Mouse (Mus musculus): ENCODE data around the gene Dcaf6. TPM values are rescaled to one million over a fixed set of nuclear protein-coding genes. Genes with fewer than 3 reads are reported as not detected.
A peak's percentile ranks its signal among the peaks of the same experiment; 100 is the strongest.

Dcaf6 gene
- polyA plus RNA-seq, 1 experiment from 2014 or later = 18.9 TPM

- Histone ChIP-seq H3K4me2 (ENCODE audit: low read depth, low read length) (no peak overlapping the region), H3K27me3 (ENCODE audit: control insufficient read depth, insufficient read depth, low read depth, low read length) (no peaks in the 10 kb centered on the region), H3K4me3 (ENCODE audit: low read length) (no peak overlapping the region), H3K4me1 (replicated peaks; ENCODE audit: control insufficient read depth, insufficient read depth, low read length) (peaks cover 10% of the 10 kb centered on the region; the same call in 1 of the 2 replicates), H3K9ac (ENCODE audit: low read length) (no peak overlapping the region), H3K9me3 (ENCODE audit: control insufficient read depth, low read length) (no peaks in the 10 kb centered on the region), H3K27ac (ENCODE audit: low read length) (no peak overlapping the region), H3K36me3 (ENCODE audit: control insufficient read depth, insufficient read depth, low read length) (no peaks in the 10 kb centered on the region)
- 47% methylated on average over 5 of the region's 5 CpGs for WGBS
- ATAC-seq (ENCODE audit: low read depth) = peak; percentile 84
Measured at GRCm38 (mm10) chr1:165388716-165389115, 71.6 kb downstream of the Dcaf6 start.

GRCm38 (mm10) chr1:165386525-165386923 lies 73.8 kb downstream of the Dcaf6 start:
- ATAC-seq (ENCODE audit: low read depth) = peak; percentile 34
- H3K4me1 ChIP-seq (replicated peaks; ENCODE audit: control insufficient read depth, insufficient read depth, low read length) = peaks cover 10% of the 10 kb centered on the region; the same call in 1 of the 2 replicates

GRCm38 (mm10) chr1:165385810-165386524 lies 74.3 kb downstream of the Dcaf6 start:
- H3K9ac ChIP-seq (ENCODE audit: low read length) = no peak overlapping the region
- no peak overlapping the region for H3K4me3 ChIP-seq (ENCODE audit: low read length)
- H3K27me3 ChIP-seq (ENCODE audit: control insufficient read depth, insufficient read depth, low read depth, low read length) = no peaks in the 10 kb centered on the region
- no peaks in the 10 kb centered on the region for H3K36me3 ChIP-seq (ENCODE audit: control insufficient read depth, insufficient read depth, low read length)
- H3K4me2 ChIP-seq (ENCODE audit: low read depth, low read length) = no peak overlapping the region
- H3K27ac ChIP-seq (ENCODE audit: low read length) = peak overlapping the region; percentile 20; the same call in 1 of the 2 replicates
- no peaks in the 10 kb centered on the region for H3K9me3 ChIP-seq (ENCODE audit: control insufficient read depth, low read length)
- 51% methylated on average over 14 of the region's 14 CpGs for WGBS
- peak; percentile 62 for ATAC-seq (ENCODE audit: low read depth)
- peaks cover 10% of the 10 kb centered on the region; the same call in 1 of the 2 replicates for H3K4me1 ChIP-seq (replicated peaks; ENCODE audit: control insufficient read depth, insufficient read depth, low read length)

More at GRCm38 (mm10) chr1:165386525-165386923, 73.8 kb downstream of the Dcaf6 start:
- H3K4me3 ChIP-seq (ENCODE audit: low read length) = no peak overlapping the region
- WGBS = 45% methylated on average over 9 of the region's 9 CpGs
- no peaks in the 10 kb centered on the region for H3K36me3 ChIP-seq (ENCODE audit: control insufficient read depth, insufficient read depth, low read length)
- H3K27ac ChIP-seq (ENCODE audit: low read length) = peak overlapping the region; percentile 20; the same call in 1 of the 2 replicates
- H3K4me2 ChIP-seq (ENCODE audit: low read depth, low read length) = no peak overlapping the region
- H3K27me3 ChIP-seq (ENCODE audit: control insufficient read depth, insufficient read depth, low read depth, low read length) = no peaks in the 10 kb centered on the region
- no peaks in the 10 kb centered on the region for H3K9me3 ChIP-seq (ENCODE audit: control insufficient read depth, low read length)
- H3K9ac ChIP-seq (ENCODE audit: low read length) = no peak overlapping the region

- ATAC-seq (ENCODE audit: low read depth) = peak; percentile 93
- Histone ChIP-seq H3K4me1 (replicated peaks; ENCODE audit: control insufficient read depth, insufficient read depth, low read length) (no peaks in the 10 kb centered on the region), H3K27me3 (ENCODE audit: control insufficient read depth, insufficient read depth, low read depth, low read length) (no peaks in the 10 kb centered on the region), H3K4me3 (ENCODE audit: low read length) (no peak overlapping the region), H3K36me3 (ENCODE audit: control insufficient read depth, insufficient read depth, low read length) (no peaks in the 10 kb centered on the region), H3K27ac (ENCODE audit: low read length) (no peak overlapping the region), H3K4me2 (ENCODE audit: low read depth, low read length) (no peak overlapping the region), H3K9me3 (ENCODE audit: control insufficient read depth, low read length) (no peaks in the 10 kb centered on the region), H3K9ac (ENCODE audit: low read length) (no peak overlapping the region)
- 48% methylated on average over 9 of the region's 9 CpGs for WGBS
Measured at GRCm38 (mm10) chr1:165373839-165374238, 86.4 kb downstream of the Dcaf6 start.

- H3K4me3 ChIP-seq (ENCODE audit: low read length) = no peak overlapping the region
- no peaks in the 10 kb centered on the region for H3K9me3 ChIP-seq (ENCODE audit: control insufficient read depth, low read length)
- H3K4me2 ChIP-seq (ENCODE audit: low read depth, low read length) = no peak overlapping the region
- no peak for ATAC-seq (ENCODE audit: low read depth)
- H3K36me3 ChIP-seq (ENCODE audit: control insufficient read depth, insufficient read depth, low read length) = no peaks in the 10 kb centered on the region
- H3K9ac ChIP-seq (ENCODE audit: low read length) = no peak overlapping the region
- no peaks in the 10 kb centered on the region for H3K4me1 ChIP-seq (replicated peaks; ENCODE audit: control insufficient read depth, insufficient read depth, low read length)
- whole genome bisulfite sequencing = 92% methylated on average over 4 of the region's 4 CpGs
- no peaks in the 10 kb centered on the region for H3K27me3 ChIP-seq (ENCODE audit: control insufficient read depth, insufficient read depth, low read depth, low read length)
- H3K27ac ChIP-seq (ENCODE audit: low read length) = no peak overlapping the region
Measured at GRCm38 (mm10) chr1:165370990-165371389, 89.3 kb downstream of the Dcaf6 start.

GRCm38 (mm10) chr1:165365057-165365456 lies 95.2 kb downstream of the Dcaf6 start:
- Histone ChIP-seq H3K4me2 (ENCODE audit: low read depth, low read length) (no peak overlapping the region), H3K36me3 (ENCODE audit: control insufficient read depth, insufficient read depth, low read length) (no peaks in the 10 kb centered on the region), H3K9me3 (ENCODE audit: control insufficient read depth, low read length) (no peaks in the 10 kb centered on the region), H3K27ac (ENCODE audit: low read length) (no peak overlapping the region), H3K4me1 (replicated peaks; ENCODE audit: control insufficient read depth, insufficient read depth, low read length) (no peaks in the 10 kb centered on the region), H3K9ac (ENCODE audit: low read length) (no peak overlapping the region), H3K4me3 (ENCODE audit: low read length) (no peak overlapping the region), H3K27me3 (ENCODE audit: control insufficient read depth, insufficient read depth, low read depth, low read length) (no peaks in the 10 kb centered on the region)
- no peak for ATAC-seq (ENCODE audit: low read depth)
- WGBS = 85% methylated on average over 3 of the region's 3 CpGs

- ATAC-seq (ENCODE audit: low read depth) = no peak
- Histone ChIP-seq H3K27ac (ENCODE audit: low read length) (no peak overlapping the region), H3K36me3 (ENCODE audit: control insufficient read depth, insufficient read depth, low read length) (no peaks in the 10 kb centered on the region), H3K4me1 (replicated peaks; ENCODE audit: control insufficient read depth, insufficient read depth, low read length) (no peaks in the 10 kb centered on the region), H3K4me3 (ENCODE audit: low read length) (no peak overlapping the region), H3K4me2 (ENCODE audit: low read depth, low read length) (no peak overlapping the region), H3K9me3 (ENCODE audit: control insufficient read depth, low read length) (no peaks in the 10 kb centered on the region), H3K27me3 (ENCODE audit: control insufficient read depth, insufficient read depth, low read depth, low read length) (no peaks in the 10 kb centered on the region), H3K9ac (ENCODE audit: low read length) (no peak overlapping the region)
- WGBS = 53% methylated on average over 2 of the region's 2 CpGs
Measured at GRCm38 (mm10) chr1:165363271-165363670, 97.0 kb downstream of the Dcaf6 start.

GRCm38 (mm10) chr1:165356347-165356746 lies 103.9 kb downstream of the Dcaf6 start:
- H3K27ac ChIP-seq (ENCODE audit: low read length) = no peak overlapping the region
- no peak overlapping the region for H3K4me3 ChIP-seq (ENCODE audit: low read length)
- H3K4me2 ChIP-seq (ENCODE audit: low read depth, low read length) = no peak overlapping the region
- H3K27me3 ChIP-seq (ENCODE audit: control insufficient read depth, insufficient read depth, low read depth, low read length) = no peaks in the 10 kb centered on the region
- H3K9me3 ChIP-seq (ENCODE audit: control insufficient read depth, low read length) = no peaks in the 10 kb centered on the region
- H3K36me3 ChIP-seq (ENCODE audit: control insufficient read depth, insufficient read depth, low read length) = no peaks in the 10 kb centered on the region; the same call in 1 of the 2 replicates
- 25% methylated on average over 2 of the region's 2 CpGs for WGBS
- no peak for ATAC-seq (ENCODE audit: low read depth)
- H3K4me1 ChIP-seq (replicated peaks; ENCODE audit: control insufficient read depth, insufficient read depth, low read length) = no peaks in the 10 kb centered on the region
- no peak overlapping the region for H3K9ac ChIP-seq (ENCODE audit: low read length)

GRCm38 (mm10) chr1:165348627-165349026 lies 111.6 kb downstream of the Dcaf6 start:
- Histone ChIP-seq H3K9me3 (ENCODE audit: control insufficient read depth, low read length) (no peaks in the 10 kb centered on the region), H3K27ac (ENCODE audit: low read length) (no peak overlapping the region)
- ATAC-seq (ENCODE audit: low read depth) = no peak

More at GRCm38 (mm10) chr1:165348627-165349026, 111.6 kb downstream of the Dcaf6 start:
- Histone ChIP-seq H3K27me3 (ENCODE audit: control insufficient read depth, insufficient read depth, low read depth, low read length) (no peaks in the 10 kb centered on the region), H3K4me2 (ENCODE audit: low read depth, low read length) (no peak overlapping the region), H3K4me3 (ENCODE audit: low read length) (no peak overlapping the region), H3K9ac (ENCODE audit: low read length) (no peak overlapping the region), H3K4me1 (replicated peaks; ENCODE audit: control insufficient read depth, insufficient read depth, low read length) (no peaks in the 10 kb centered on the region), H3K36me3 (ENCODE audit: control insufficient read depth, insufficient read depth, low read length) (peaks cover 11% of the 10 kb centered on the region)

Data from lung, embryonic 16.5 days (tissue).